In genomic region chr16:74172673-74173072, GRCm38 (mm10) we compare ENCODE assay signal across 26 mouse cellular contexts.
DNase-seq lines count a peak whose midpoint lies in the region; ATAC-seq and TF ChIP-seq lines count a peak whose summit lies in the region.
"Had no signal": no experiment of that assay in that cellular context is flagged by ENCODE, and none has a peak within 500 bp of the region (broad histone marks: within the 10 kb centered on the region; RNA-seq: fewer than 3 reads in every experiment).

No protein-coding gene starts in this region.

- no peak overlapping the region for H3K9ac ChIP-seq in forebrain, embryonic 14.5 days (ENCODE audit: low read length)
- no peak overlapping the region for H3K9ac ChIP-seq in forebrain, embryonic 16.5 days (replicated peaks; ENCODE audit: low read depth, low read length)
- no peak overlapping the region for H3K9ac ChIP-seq in kidney, postnatal 0 days (ENCODE audit: low read depth, low read length)
- no peak overlapping the region for H3K9ac ChIP-seq in intestine, embryonic 16.5 days (ENCODE audit: low read depth, low read length)
- H3K9ac ChIP-seq: heart, embryonic 13.5 days; hindbrain, embryonic 14.5 days; limb, embryonic 15.5 days; liver, embryonic 14.5 days; lung, embryonic 14.5 days; neural tube, embryonic 12.5 days had no signal

- 0 out of 2 replicates have a peak overlapping the region, but pooled peaks have one; percentile 14 for H3K27ac ChIP-seq in forebrain, embryonic 14.5 days (ENCODE audit: low read depth, low read length)
- no peak overlapping the region for H3K27ac ChIP-seq in forebrain, embryonic 16.5 days (ENCODE audit: low read length)
- no peak overlapping the region for H3K27ac ChIP-seq in kidney, postnatal 0 days
- H3K27ac ChIP-seq in embryonic facial prominence, embryonic 10.5 days (replicated peaks) = no peak overlapping the region
- H3K27ac ChIP-seq in intestine, embryonic 16.5 days (ENCODE audit: low read length) = no peak overlapping the region
- H3K27ac ChIP-seq: heart, adult 2 months; heart, embryonic 13.5 days; hindbrain, embryonic 14.5 days; limb, embryonic 15.5 days; liver, embryonic 14.5 days; neural tube, embryonic 12.5 days had no signal

- TF ChIP-seq CTCF in kidney, postnatal 0 days (IDR thresholded peaks at IDR 0.05; ENCODE audit: low read depth) = no peak

- no peaks in the 10 kb centered on the region for H3K4me1 ChIP-seq in forebrain, embryonic 14.5 days (ENCODE audit: control insufficient read depth, insufficient read depth, low read length)
- H3K4me1 ChIP-seq in forebrain, embryonic 16.5 days (replicated peaks; ENCODE audit: control insufficient read depth, insufficient read depth, low read length) = no peaks in the 10 kb centered on the region
- H3K4me1 ChIP-seq in kidney, postnatal 0 days (replicated peaks; ENCODE audit: insufficient read depth, low read length) = 0 out of 2 replicates have a peak, but pooled peaks cover 3% of the 10 kb centered on the region
- H3K4me1 ChIP-seq in embryonic facial prominence, embryonic 10.5 days = no peaks in the 10 kb centered on the region
- no peaks in the 10 kb centered on the region for H3K4me1 ChIP-seq in intestine, embryonic 16.5 days (ENCODE audit: control insufficient read depth, insufficient read depth, low read length)
- H3K4me1 ChIP-seq: neural tube, embryonic 12.5 days had no signal

- H3K4me3 ChIP-seq in forebrain, embryonic 14.5 days (ENCODE audit: low read depth, low read length) = no peak overlapping the region
- no peak overlapping the region for H3K4me3 ChIP-seq in forebrain, embryonic 16.5 days (replicated peaks; ENCODE audit: low read length)
- H3K4me3 ChIP-seq in kidney, postnatal 0 days (replicated peaks; ENCODE audit: low read depth, low read length) = no peak overlapping the region
- no peak overlapping the region for H3K4me3 ChIP-seq in embryonic facial prominence, embryonic 10.5 days
- no peak overlapping the region for H3K4me3 ChIP-seq in intestine, embryonic 16.5 days (ENCODE audit: low read length)
- H3K4me3 ChIP-seq: erythroblast, embryonic 14.5 days; heart, adult 2 months; heart, embryonic 13.5 days; limb, embryonic 15.5 days; neural tube, embryonic 12.5 days had no signal

- no peaks in the 10 kb centered on the region for H3K36me3 ChIP-seq in forebrain, embryonic 14.5 days (ENCODE audit: control insufficient read depth, insufficient read depth, low read length)
- no peaks in the 10 kb centered on the region for H3K36me3 ChIP-seq in forebrain, embryonic 16.5 days (ENCODE audit: control insufficient read depth, insufficient read depth)
- H3K36me3 ChIP-seq in kidney, postnatal 0 days (ENCODE audit: insufficient read depth, low read length) = no peaks in the 10 kb centered on the region
- H3K36me3 ChIP-seq in embryonic facial prominence, embryonic 10.5 days (replicated peaks) = no peaks in the 10 kb centered on the region
- H3K36me3 ChIP-seq in intestine, embryonic 16.5 days (ENCODE audit: control insufficient read depth, insufficient read depth, low read length) = no peaks in the 10 kb centered on the region
- H3K36me3 ChIP-seq: heart, embryonic 13.5 days; limb, embryonic 15.5 days; neural tube, embryonic 12.5 days had no signal

- 92% methylated on average over 3 of the region's 3 CpGs for WGBS in forebrain, embryonic 14.5 days
- WGBS in forebrain, embryonic 16.5 days = 82% methylated on average over 3 of the region's 3 CpGs
- 64% methylated on average over 3 of the region's 3 CpGs for WGBS in kidney, postnatal 0 days
- 86% methylated on average over 3 of the region's 3 CpGs for WGBS in embryonic facial prominence, embryonic 10.5 days
- 78% methylated on average over 3 of the region's 3 CpGs for WGBS in intestine, embryonic 16.5 days

- no peaks in the 10 kb centered on the region for H3K9me3 ChIP-seq in forebrain, embryonic 14.5 days (replicated peaks; ENCODE audit: control insufficient read depth, low read length)
- no peaks in the 10 kb centered on the region for H3K9me3 ChIP-seq in forebrain, embryonic 16.5 days (ENCODE audit: control insufficient read depth, low read length)
- no peaks in the 10 kb centered on the region for H3K9me3 ChIP-seq in kidney, postnatal 0 days (replicated peaks; ENCODE audit: low read length)
- no peaks in the 10 kb centered on the region for H3K9me3 ChIP-seq in embryonic facial prominence, embryonic 10.5 days
- H3K9me3 ChIP-seq in intestine, embryonic 16.5 days (ENCODE audit: control insufficient read depth, low read length) = no peaks in the 10 kb centered on the region
- H3K9me3 ChIP-seq: heart, embryonic 13.5 days; limb, embryonic 15.5 days; neural tube, embryonic 12.5 days had no signal

- H3K4me2 ChIP-seq in forebrain, embryonic 14.5 days (ENCODE audit: low read length) = no peak overlapping the region
- H3K4me2 ChIP-seq in forebrain, embryonic 16.5 days (ENCODE audit: low read length) = no peak overlapping the region
- no peak overlapping the region for H3K4me2 ChIP-seq in kidney, postnatal 0 days (ENCODE audit: low read length)
- H3K4me2 ChIP-seq in intestine, embryonic 16.5 days (ENCODE audit: low read depth, low read length) = no peak overlapping the region
- H3K4me2 ChIP-seq: heart, embryonic 13.5 days; hindbrain, embryonic 14.5 days; limb, embryonic 15.5 days; lung, embryonic 14.5 days; neural tube, embryonic 12.5 days had no signal

- DNase-seq in forebrain, embryonic 14.5 days (ENCODE audit: low spot score) = peak; percentile 30
- peak; percentile 27 for DNase-seq in kidney, postnatal 0 days (ENCODE audit: low spot score)
- no peak for DNase-seq in kidney, adult 9 months
- peak; percentile 28 for DNase-seq in embryonic facial prominence, embryonic 10.5 days (ENCODE audit: low spot score)
- no peak for DNase-seq in adipocyte (ENCODE audit: low spot score)
- DNase-seq: adrenal gland, postnatal 25 days; cerebellum, adult 9-11 months; gastrocnemius, postnatal 36 days; heart, adult 2 months; heart, postnatal 14 days; kidney, adult 8-10 months; left cerebral cortex, postnatal 4 days; lung, embryonic 14.5 days; midbrain, embryonic 14.5 days; right cerebral cortex, adult 18-20 months; thymus, adult 18-20 months; thymus, postnatal 4 days had no signal

- ATAC-seq in forebrain, embryonic 14.5 days = peak; percentile 63
- no peak for ATAC-seq in forebrain, embryonic 16.5 days
- peak; percentile 33; the same call in 1 of the 2 replicates for ATAC-seq in kidney, postnatal 0 days (replicated peaks; ENCODE audit: low FRiP score, low read depth)
- no peak for ATAC-seq in intestine, embryonic 16.5 days
- ATAC-seq: inflammation-experienced regulatory T-cells, adult 6 months had no signal

- no peaks in the 10 kb centered on the region for H3K27me3 ChIP-seq in forebrain, embryonic 14.5 days (replicated peaks; ENCODE audit: control insufficient read depth, insufficient read depth, low read length)
- no peaks in the 10 kb centered on the region for H3K27me3 ChIP-seq in forebrain, embryonic 16.5 days (replicated peaks; ENCODE audit: control insufficient read depth, insufficient read depth, low read length)
- H3K27me3 ChIP-seq in kidney, postnatal 0 days (ENCODE audit: insufficient read depth, low read length) = no peaks in the 10 kb centered on the region
- H3K27me3 ChIP-seq in embryonic facial prominence, embryonic 10.5 days (replicated peaks; ENCODE audit: low read depth, poor library complexity, severe bottlenecking) = no peaks in the 10 kb centered on the region
- H3K27me3 ChIP-seq in intestine, embryonic 16.5 days (replicated peaks; ENCODE audit: control insufficient read depth, insufficient read depth, low read length) = no peaks in the 10 kb centered on the region
- H3K27me3 ChIP-seq: heart, embryonic 13.5 days; limb, embryonic 15.5 days; neural tube, embryonic 12.5 days had no signal

Comparison
In these comparisons a context has a peak if more than half of its experiments do, and no peak if none do; other contexts are left out.
1. ATAC-seq: peak in forebrain, embryonic 14.5 days (single experiment) and kidney, postnatal 0 days (single experiment); none in forebrain, embryonic 16.5 days (single experiment) and intestine, embryonic 16.5 days (single experiment).
2. DNase-seq: peak in forebrain, embryonic 14.5 days (single experiment), kidney, postnatal 0 days (single experiment) and embryonic facial prominence, embryonic 10.5 days (single experiment); none in kidney, adult 9 months (single experiment) and adipocyte (single experiment).